Mouse (Mus musculus): ENCODE measurements at regions not wholly inside any gene's neighbourhood (a gene's known extent, or its start where the extent isn't known, plus 50 kb on each side); places are given as distances from the start of the nearest gene placed in this dataset.

DNA sequence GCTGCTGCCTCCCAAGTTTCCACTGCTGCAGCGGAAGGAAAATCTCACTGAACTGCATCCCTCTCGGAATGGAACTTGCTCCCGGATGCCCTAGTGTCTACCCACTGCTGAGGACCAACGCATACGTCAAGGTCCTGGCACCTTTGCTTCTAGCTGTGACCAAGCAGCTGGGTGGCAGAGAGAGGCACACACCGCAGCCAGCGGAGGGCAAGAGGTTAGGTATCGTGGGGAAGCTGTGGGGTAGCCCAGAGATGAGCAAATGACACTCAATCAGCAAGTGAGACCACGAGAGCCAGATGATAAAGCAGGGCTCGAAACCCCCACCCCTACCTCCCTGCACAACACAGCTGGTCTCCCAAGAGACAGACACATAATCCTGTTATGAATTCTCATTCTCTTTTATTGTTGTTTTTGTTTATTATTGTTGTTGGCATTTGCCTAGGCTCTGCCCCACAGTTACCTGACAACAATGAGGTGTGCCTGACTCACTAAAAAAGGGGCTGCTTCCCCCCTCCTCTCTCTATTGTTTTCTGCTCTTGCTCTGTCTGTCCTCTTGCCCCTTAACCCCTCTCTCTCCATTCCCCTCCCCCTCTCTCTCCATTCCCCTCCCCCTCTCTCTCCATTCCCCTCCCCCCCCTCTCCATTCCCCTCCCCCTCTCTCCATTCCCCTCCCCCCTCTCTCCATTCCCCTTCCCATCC lies 112.0 kb upstream of the Spred2 start:
- no peaks in the 10 kb centered on the region for H3K4me1 ChIP-seq (ENCODE audit: control insufficient read depth, insufficient read depth, low read length)
- no peak for TF ChIP-seq CTCF (IDR thresholded peaks at IDR 0.05; ENCODE audit: low read depth, low read length)
- TF ChIP-seq POLR2A (IDR thresholded peaks at IDR 0.05; ENCODE audit: borderline replicate concordance, low read depth, low read length): no peak
- no peak overlapping the region for H3K27ac ChIP-seq (ENCODE audit: insufficient read depth, low read depth, low read length)
- H3K4me3 ChIP-seq (ENCODE audit: insufficient read depth, low read length): no peak overlapping the region

- Histone ChIP-seq H3K4me1 (ENCODE audit: control insufficient read depth, insufficient read depth, low read length) (no peaks in the 10 kb centered on the region), H3K4me3 (ENCODE audit: insufficient read depth, low read length) (no peak overlapping the region), H3K27ac (ENCODE audit: insufficient read depth, low read depth, low read length) (no peak overlapping the region)
- TF ChIP-seq CTCF (IDR thresholded peaks at IDR 0.05; ENCODE audit: low read depth, low read length): no peak
Measured at GRCm38 (mm10) chr11:19813549-19813948, 110.6 kb upstream of the Spred2 start.

DNA sequence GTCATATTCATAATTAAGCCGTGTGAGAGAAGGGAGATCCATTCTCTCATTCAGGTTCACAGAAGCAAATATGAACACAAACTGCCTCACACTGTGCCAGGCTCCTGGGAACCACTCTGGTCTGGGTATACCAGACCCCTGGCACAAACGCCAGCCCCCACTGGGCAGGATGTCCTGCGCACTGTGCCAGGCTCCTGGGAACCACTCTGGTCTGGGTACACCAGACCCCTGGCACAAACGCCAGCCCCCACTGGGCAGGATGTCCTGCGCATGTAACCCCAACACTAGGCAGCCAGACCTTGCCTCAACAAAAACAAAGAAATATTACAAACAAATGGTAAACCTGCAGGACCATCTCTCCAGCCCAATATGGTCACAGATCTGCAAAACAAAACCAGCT lies 101.2 kb upstream of the Spred2 start:
- Histone ChIP-seq H3K27ac (ENCODE audit: insufficient read depth, low read depth, low read length) (no peak overlapping the region), H3K4me1 (ENCODE audit: control insufficient read depth, insufficient read depth, low read length) (no peaks in the 10 kb centered on the region), H3K4me3 (ENCODE audit: insufficient read depth, low read length) (no peak overlapping the region)
- TF ChIP-seq CTCF (IDR thresholded peaks at IDR 0.05; ENCODE audit: low read depth, low read length): no peak
- no peak for TF ChIP-seq POLR2A (IDR thresholded peaks at IDR 0.05; ENCODE audit: borderline replicate concordance, low read depth, low read length)

DNA sequence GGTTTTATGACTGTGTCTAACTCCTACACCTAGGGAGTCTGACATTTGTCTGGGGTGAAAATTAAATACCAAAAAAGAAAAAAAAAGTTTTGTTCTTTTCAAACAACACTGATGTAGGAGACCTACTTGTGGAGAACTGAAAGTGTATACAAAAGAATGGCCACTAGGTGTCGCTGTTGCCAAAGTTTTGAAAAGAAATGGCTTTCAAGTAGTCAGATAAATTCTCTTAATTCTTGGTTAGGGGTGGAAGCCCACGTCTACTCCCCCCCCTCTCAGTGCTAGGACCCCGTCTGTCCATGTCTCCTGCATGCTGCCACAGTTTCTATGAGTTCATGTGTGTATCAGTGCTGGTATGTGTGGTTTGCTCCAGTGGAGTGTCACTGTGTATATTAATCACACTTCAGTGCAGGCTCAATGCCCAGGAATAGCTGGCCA lies 100.7 kb upstream of the Spred2 start:
- TF ChIP-seq POLR2A (IDR thresholded peaks at IDR 0.05; ENCODE audit: borderline replicate concordance, low read depth, low read length) (no peak), CTCF (IDR thresholded peaks at IDR 0.05; ENCODE audit: low read depth, low read length) (peak; percentile 53)
- Histone ChIP-seq H3K4me3 (ENCODE audit: insufficient read depth, low read length) (no peak overlapping the region), H3K27ac (ENCODE audit: insufficient read depth, low read depth, low read length) (no peak overlapping the region), H3K4me1 (ENCODE audit: control insufficient read depth, insufficient read depth, low read length) (no peaks in the 10 kb centered on the region)

DNA sequence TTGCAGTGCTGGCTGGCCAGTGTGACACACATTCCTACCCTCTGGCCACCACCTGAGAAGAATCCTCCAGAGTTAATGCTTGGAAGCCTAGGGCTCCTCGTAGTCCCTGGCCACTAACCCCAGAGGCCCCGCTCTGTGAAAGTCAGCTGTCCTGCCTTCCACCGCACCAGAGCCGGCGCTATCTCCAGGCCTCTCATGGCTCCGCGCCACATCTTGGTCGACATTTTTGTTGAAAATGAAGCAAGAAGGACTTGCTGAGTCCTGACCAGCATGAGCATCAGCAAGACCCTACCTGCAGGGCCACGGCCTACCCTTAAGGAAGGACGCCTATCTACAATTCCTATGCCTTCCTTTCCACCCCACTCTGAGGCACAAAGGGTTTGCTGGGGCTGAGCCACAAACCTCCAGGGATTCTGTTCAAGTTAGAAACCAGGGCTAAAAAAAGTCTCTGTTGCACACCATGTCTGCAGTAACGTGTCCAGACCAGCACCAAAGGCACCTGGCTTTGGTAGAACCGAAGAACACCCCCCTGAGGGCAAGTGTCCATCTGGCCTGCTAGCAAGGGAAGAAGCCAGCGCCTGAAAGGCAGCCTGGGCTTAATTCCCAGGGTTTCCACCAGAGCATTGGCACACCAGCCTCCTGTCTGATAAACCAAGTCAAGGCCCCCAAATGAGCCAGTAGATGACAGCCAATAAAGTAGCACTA lies 97.5 kb upstream of the Spred2 start:
- Histone ChIP-seq H3K27ac (ENCODE audit: insufficient read depth, low read depth, low read length) (no peak overlapping the region), H3K4me3 (ENCODE audit: insufficient read depth, low read length) (no peak overlapping the region), H3K4me1 (ENCODE audit: control insufficient read depth, insufficient read depth, low read length) (no peaks in the 10 kb centered on the region)
- TF ChIP-seq CTCF (IDR thresholded peaks at IDR 0.05; ENCODE audit: low read depth, low read length): no peak
- no peak for TF ChIP-seq POLR2A (IDR thresholded peaks at IDR 0.05; ENCODE audit: borderline replicate concordance, low read depth, low read length)

DNA sequence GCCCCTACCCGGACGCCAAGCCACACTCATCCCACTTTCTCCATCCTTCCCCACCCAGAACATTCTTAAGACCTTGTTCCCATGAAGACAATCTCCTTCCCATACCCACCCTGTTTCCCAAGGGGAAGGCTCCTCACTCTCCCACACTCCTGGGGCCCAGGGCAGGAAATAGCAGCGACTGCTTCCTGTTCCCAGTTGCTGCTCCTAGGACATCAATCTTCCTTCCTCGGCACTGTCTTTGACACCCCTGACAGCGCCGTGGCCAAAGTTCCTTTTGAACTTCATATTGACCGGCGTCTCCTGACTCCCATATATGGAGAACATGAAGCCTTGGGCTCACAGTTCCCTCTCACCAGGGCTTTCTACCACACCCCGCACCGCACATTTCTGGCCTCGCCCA lies 96.2 kb upstream of the Spred2 start:
- Histone ChIP-seq H3K4me1 (ENCODE audit: control insufficient read depth, insufficient read depth, low read length) (0 out of 2 replicates have a peak, but pooled peaks cover 3% of the 10 kb centered on the region), H3K27ac (ENCODE audit: insufficient read depth, low read depth, low read length) (no peak overlapping the region), H3K4me3 (ENCODE audit: insufficient read depth, low read length) (no peak overlapping the region)
- TF ChIP-seq POLR2A (IDR thresholded peaks at IDR 0.05; ENCODE audit: borderline replicate concordance, low read depth, low read length) (no peak), CTCF (IDR thresholded peaks at IDR 0.05; ENCODE audit: low read depth, low read length) (no peak)

DNA sequence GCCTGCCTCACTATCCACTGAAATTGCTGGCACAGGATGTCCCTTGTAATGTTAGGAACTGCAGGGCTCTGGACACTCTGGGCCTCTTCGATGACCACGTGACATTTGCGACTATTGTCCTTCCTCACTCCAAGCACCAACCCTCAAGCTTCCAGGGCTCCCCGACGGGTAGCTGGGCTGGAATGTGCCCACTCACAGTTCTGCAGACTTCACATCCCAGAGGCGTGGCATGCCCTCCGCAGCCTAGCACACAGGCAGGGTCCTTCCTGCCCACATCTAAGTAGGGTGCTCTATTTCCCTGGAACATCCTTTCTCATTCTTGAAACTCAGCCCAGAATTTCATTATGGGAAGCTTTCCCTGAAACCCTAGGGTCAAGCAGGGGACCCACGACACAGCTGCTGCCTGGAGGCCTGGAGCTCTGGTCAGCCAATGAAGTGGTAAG lies 95.2 kb upstream of the Spred2 start:
- no peak overlapping the region for H3K4me3 ChIP-seq (ENCODE audit: insufficient read depth, low read length)
- H3K4me1 ChIP-seq (ENCODE audit: control insufficient read depth, insufficient read depth, low read length): 0 out of 2 replicates have a peak, but pooled peaks cover 3% of the 10 kb centered on the region
- TF ChIP-seq POLR2A (IDR thresholded peaks at IDR 0.05; ENCODE audit: borderline replicate concordance, low read depth, low read length) (no peak), CTCF (IDR thresholded peaks at IDR 0.05; ENCODE audit: low read depth, low read length) (no peak)
- H3K27ac ChIP-seq (ENCODE audit: insufficient read depth, low read depth, low read length): no peak overlapping the region

DNA sequence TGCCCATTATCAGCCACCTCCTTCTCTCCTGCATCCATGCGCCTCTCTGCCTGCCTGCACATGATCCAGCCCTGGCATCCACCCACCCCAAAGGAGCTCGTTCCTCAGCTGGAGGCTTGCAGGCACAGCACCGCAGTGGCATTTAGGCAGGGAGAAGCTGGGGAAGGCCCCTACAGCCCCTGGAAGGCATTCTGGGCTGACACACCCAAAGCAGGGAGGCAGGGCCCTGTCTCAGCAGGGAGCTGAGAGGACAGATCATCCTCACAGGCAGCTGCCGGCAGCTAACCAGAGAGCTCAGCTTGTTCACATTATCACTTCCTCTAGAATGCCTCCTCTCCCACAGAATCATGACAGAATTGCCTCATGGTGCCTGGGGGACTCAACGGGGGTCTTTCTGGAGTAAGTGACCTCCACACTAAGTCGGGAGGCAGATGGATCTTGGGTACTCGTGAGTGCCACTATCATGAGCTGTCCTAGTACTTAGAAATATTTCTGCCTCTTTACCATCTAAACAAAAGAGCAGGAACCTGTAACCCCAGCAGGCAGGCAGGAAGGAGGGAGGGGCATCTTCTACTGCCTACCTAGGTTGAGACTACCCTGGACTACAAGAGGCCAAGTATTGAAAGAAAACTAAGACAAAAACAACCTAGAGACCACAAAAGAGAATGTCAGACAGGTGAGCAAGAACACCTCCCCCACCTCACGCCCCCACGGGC lies 94.5 kb upstream of the Spred2 start:
- H3K27ac ChIP-seq (ENCODE audit: insufficient read depth, low read depth, low read length): no peak overlapping the region
- H3K4me3 ChIP-seq (ENCODE audit: insufficient read depth, low read length): no peak overlapping the region

DNA sequence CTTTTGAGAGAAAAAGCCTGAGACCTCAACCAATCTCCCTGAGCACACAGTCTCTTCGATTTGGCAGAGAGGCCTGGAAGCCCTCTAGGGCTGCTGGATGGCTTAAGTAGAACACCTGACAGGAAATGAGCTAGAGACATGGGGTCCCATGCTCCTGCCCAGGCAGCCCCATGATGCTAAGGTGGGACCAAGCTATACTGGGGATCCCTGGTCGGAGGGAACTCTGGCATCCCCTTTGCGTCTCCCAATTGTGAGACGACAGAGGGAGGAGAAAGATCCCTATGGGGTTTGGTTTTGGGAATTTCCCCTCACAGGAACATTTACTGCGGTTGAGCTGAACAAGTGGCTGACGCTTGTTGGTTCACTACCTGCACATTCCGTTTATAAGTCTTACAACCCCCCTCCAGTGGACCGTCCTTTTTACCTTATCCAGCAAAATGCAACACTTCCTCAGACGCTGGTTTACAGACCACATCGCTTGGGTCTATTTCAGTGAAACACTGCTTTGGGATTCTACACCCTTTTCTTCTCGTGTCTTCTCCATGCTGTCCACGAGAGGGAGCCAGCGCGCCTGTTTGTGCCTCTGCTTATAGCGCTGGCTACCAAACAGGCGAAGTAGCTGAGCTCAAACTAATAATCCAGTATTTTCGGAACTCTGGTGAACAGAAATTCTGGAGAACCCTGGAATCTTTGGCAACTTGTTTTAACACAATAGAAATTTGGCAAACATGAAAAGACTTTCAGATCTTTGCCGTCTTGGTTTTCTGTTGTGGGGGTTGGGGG lies 93.7 kb upstream of the Spred2 start:
- TF ChIP-seq CTCF (IDR thresholded peaks at IDR 0.05; ENCODE audit: low read depth, low read length) (peak; percentile 86), POLR2A (IDR thresholded peaks at IDR 0.05; ENCODE audit: borderline replicate concordance, low read depth, low read length) (no peak)
- H3K4me3 ChIP-seq (ENCODE audit: insufficient read depth, low read length): no peak overlapping the region
- no peak overlapping the region for H3K27ac ChIP-seq (ENCODE audit: insufficient read depth, low read depth, low read length)
- H3K4me1 ChIP-seq (ENCODE audit: control insufficient read depth, insufficient read depth, low read length): peaks cover 12% of the 10 kb centered on the region

More for the DNA sequence above, 94.5 kb upstream of the Spred2 start:
- peaks cover 5% of the 10 kb centered on the region; the same call in 1 of the 2 replicates for H3K4me1 ChIP-seq (ENCODE audit: control insufficient read depth, insufficient read depth, low read length)
- TF ChIP-seq POLR2A (IDR thresholded peaks at IDR 0.05; ENCODE audit: borderline replicate concordance, low read depth, low read length) (no peak), CTCF (IDR thresholded peaks at IDR 0.05; ENCODE audit: low read depth, low read length) (no peak)

Measured in bone marrow macrophage, adult 2 months (primary cell).